Mouse (Mus musculus): ENCODE measurements around the gene Togaram2. TPM values are rescaled to one million over a fixed set of nuclear protein-coding genes. Genes with fewer than 3 reads are reported as not detected.
A peak's percentile ranks its signal among the peaks of the same experiment; 100 is the strongest.
"Not testable (repeated sequence)": the region's sequence is repeated elsewhere in the genome, so short reads cannot be mapped to it uniquely, and the experiment has no call there.

Togaram2 gene
- total RNA-seq (2021) = 1 to 10 TPM; 2.4 to 4.9 TPM
- long read RNA-seq, experiment 1, partial matches to known transcripts = 0 of 1 reads
- long read RNA-seq, experiment 1, other reads (novel, unspliced or antisense) = 1 of 1 reads
- long read RNA-seq, experiment 2 = 0 reads

DNA sequence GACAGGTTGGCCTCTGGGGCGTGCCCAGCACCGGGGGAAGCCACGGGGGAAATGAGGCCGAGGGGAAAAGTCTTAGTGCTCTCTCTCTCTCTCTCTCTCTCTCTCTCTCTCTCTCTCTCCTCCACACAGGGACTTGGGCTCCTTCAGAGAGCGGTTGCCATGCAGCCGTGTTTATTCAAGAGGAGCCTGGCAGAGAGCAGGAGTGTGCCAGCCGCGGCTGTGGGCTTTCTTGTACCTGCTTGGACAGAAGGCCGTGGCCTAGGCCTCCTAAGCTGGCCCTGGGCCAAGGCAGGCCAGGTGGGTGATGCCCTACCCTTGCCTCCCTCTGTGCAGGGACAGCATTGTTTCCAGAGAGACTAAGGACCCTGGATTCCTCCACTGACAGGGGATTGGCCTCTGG is at the start of gene Togaram2:
Gene Togaram2 (plus strand): TSS at position 170 of the 400 bp plus-strand sequence.
- no peak for DNase-seq (ENCODE audit: low spot score)

DNA sequence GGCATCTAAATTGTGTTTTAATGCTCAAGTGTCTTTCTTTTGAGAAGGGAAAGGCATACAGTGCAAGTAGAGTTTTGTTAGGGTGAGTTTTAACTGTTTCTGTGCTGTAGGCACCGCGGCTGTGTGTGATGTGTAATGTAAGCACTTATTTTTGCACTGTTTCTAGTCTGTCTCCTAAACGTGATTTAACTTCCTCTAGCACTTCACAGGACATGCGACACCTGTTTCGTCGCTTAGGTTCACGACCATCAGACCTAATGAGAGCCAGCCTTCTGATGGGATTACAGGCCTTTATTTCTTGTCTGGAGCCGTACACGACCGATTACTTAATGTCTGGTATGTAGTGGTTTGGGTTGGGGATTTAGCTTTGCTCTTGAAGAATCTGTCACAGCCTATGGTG is 41.3 kb upstream of the Togaram2 start:
- DNase-seq (ENCODE audit: low spot score) = no peak

DNA sequence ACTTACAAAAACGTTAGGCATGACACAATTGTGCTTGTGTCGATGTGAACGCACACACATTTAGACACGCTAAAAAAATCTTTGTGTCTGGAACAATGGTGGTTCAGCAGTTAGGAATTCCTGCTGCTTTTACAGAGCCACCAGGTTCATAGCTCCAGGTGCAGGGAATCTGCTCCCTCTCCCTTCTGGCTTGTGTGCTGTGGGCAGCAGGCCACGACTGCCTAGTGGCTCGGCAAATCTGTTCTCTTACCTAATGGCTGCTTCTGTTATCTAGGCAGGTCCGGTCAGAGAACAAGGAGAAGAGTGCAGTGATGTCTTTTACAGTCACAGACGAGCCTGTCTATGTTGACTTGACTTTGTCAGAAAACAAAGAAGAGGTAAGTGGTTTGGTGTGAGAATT is 39.7 kb upstream of the Togaram2 start:
- no peak for DNase-seq (ENCODE audit: low spot score)

DNA sequence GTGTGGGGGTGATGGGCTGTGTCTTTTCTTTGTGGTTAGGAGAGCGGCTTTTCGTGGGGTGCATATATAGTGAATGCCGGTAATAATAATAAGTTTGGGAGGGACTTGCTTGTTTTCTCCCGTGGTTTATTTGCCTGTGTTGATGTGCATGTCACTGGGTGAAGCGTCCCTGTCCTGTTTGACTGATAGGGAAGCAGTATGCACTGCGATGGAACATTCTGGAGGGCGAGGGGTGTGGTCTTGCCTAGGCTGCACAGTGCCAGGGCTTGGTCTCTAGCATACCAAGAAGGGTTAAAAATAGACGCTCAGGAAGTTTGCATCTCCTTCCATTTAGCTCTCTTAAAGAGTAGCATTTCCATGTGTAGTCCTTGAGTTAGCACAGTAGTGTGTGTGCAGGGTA is 36.3 kb upstream of the Togaram2 start:
- no peak for DNase-seq (ENCODE audit: low spot score)

DNA sequence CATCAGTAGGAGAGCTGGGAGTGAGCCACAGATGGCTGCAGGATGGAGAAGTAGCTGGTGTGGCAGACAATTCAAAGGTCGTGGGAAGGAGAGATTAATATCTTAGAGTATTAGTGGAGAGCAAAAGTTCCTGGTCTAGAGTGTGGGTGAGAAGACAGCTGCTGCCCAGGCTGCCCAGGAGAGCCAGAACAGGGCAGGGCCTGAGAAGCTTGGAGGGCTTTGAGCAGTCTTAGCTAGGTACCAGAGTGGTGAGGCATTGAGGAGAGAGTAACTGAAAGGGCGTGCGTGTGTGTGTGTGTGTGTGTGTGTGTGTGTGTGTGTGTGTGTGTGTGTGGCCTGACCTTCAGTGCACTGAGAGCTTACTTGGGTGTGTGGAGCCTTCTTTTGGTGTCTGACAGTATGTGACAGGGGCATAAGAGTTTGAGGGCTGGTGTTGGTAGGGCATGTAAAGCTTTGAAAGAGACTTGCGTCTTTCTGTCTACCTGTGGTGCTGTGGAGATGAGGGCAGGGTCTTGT is 35.3 kb upstream of the Togaram2 start:
- no peak for DNase-seq (ENCODE audit: low spot score)

DNA sequence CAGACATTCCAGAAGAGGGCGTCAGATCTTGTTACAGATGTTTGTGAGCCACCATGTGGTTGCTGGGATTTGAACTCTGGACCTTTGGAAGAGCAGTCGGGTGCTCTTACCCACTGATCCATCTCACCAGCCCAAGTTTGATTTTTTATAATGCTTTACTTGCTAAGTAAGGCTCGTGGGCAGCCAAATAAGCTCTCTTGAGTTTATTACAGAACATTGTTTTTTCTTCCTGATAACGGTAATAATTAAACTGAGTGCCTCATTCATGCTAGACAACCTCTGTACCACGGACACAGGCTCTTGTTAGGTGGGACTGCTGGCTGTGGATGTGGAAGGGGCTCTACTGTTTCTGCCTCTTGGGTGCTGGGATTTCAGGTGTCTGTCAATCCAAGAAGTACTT is 34.0 kb upstream of the Togaram2 start:
- not testable (repeated sequence) for DNase-seq (ENCODE audit: low spot score)

DNA sequence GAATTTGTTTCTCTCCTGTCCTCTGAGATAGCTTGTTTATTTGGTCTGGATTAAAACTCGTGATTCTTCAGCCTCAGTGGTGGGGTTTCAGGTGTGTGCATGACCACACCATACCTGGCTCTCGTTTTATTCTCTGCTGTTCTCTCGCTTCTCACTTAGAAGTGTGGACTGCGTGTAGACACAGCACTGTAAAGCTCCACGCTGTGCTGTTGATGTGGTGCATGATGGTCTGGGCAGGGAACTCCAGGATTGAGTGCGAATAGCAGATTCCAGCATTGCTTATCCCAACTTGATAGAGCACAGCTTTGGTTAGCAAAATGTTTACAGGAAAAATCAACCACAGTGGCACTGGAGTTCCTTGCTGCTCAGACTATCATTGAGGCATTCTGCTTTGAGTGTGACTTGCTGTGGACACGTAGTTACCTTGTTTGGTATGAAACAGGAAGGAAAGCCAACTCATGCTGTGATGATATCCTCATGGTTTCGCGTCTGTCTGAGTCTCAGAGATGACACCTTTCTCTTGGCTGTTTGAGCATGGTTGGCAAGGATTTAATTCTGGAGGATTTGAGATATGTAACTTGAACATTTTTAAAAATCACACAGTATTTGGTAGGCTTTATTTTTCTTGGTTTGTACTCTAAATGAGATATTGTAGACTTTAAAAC is 32.5 kb upstream of the Togaram2 start:
- no peak for DNase-seq (ENCODE audit: low spot score)

DNA sequence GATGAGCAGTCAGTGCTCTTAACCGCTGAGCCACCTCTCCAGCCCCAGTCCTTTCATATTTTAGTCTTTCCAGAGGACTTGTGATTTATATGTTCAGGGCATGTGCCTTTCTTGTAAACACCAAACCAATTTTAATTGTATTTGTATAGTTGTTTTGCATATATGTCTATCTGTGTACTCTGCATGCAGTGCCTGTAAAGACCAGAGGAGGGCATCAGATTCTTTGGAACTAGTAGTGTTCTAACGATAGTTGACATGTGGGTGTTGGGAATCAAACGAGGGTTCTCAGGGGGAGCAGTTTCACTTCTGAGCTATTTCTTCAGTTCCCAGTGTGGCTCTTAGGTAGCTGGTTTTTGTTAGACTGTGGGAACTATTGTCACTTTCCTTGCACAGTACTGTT is 30.9 kb upstream of the Togaram2 start:
- no peak for DNase-seq (ENCODE audit: low spot score)

DNA sequence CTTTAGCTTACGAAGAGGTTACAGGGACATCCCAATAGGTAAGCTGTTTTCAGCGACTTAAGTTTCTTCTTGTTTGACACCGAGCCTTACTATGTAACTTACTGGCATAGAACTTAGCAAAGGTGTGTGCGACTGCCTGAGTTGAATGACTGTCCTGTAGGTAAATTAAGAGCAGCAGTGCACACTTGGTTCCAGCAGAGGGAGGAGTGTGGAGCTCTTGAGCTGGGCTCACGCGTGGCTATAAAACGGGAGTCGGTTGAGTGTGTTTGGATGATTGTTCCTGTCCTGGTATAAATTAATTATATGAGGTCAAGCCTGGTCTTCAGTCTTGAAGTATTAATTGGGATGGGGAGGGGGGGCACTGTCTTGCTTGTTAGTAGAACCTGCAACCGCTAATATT is 23.1 kb upstream of the Togaram2 start:
- no peak for DNase-seq (ENCODE audit: low spot score)

DNA sequence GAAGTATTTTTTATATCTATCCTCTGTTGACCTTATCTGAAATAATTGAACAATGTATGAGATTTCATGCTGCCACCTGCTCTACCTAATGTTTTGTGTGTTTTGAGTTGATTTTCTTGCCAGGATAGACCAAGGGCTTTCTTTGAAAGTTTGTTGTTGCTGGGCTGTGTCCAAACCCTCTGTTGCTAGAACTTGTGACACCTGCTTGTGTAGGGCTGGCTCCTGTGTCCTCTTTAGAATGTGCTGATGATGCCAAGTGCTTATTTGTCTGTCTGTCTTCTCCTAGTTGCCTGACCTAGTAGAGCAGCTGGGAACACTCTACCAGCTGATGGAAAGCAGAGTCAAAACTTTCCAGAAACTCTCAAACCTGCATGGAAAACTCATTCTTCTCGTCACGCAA is 20.6 kb upstream of the Togaram2 start:
- DNase-seq (ENCODE audit: low spot score) = no peak

DNA sequence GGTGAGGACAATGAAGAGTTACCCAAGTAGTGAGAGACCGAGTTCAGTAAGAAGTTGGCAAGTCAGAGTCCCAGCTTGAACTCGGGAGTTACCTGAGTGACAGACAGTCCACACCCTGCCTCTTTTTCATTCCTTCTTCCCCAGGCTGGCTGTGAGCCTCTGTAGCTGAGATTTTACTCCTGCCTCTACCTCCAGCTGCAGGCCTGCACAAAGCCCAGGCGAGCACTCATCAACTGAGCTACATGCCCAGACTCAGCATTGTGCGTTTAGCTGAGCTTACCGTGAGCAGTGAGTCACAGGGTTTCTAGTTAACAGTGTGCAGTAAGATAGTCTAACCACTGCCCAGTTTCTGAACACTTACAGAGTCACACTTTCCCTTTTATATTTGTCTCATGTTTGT is 20.1 kb upstream of the Togaram2 start:
- DNase-seq (ENCODE audit: low spot score) = no peak

DNA sequence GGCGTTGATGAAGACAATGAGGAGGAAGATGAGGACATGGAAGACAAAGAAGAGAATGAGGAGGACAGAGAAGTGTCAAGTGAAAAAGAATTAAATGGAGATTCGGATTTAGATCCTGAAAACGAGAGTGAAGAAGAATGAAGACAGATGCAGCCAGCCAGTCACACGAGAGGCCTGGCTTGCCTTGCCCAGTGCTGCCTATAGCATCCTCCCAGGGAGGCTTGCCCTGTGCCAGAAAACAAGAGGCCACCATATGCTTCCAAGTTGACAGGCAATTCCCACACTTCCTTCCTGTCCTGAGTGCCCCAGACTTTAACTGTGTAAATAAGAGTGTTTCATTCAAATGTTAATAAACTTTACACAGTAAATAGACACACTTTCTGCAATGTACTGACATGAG is 15.5 kb upstream of the Togaram2 start:
- DNase-seq (ENCODE audit: low spot score) = no peak

DNA sequence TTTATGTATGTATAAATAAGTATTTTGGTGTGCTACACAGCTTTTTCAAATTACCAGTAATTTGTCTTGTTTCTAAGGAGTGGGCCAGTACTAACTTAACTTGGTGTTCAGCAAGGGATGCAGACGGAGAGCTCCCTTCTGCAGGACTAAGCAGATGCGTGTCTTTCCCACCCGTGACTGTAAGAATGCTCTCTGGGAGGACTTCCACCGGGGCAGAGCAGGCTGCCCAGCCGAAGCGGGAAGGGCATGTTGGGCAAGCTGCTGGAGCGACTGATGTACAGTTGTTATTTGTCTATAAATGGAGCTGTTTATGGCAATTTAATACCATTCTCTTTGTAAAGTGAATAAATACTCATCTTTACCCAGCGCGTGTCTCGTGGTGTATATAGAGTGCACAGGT is 14.4 kb upstream of the Togaram2 start:
- DNase-seq (ENCODE audit: low spot score) = no peak

DNA sequence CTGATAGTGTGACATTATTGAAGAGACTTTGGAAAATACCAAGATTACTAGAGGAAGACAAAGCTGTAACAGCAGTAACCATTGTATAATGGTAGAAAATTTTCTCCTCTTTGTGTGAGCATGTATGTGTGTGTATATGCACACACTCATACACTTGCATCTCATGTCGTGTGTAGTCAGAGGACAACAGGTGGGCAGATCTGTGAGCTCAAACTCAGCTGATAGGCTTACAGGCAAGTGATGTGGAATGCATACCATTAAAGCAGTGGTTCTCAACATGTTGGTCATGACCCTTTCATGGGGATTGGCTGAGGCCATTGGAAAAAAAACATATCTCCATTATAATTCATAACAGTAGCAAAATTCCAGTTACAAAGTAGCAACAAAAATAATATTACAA is 12.7 kb upstream of the Togaram2 start:
- no peak for DNase-seq (ENCODE audit: low spot score)

DNA sequence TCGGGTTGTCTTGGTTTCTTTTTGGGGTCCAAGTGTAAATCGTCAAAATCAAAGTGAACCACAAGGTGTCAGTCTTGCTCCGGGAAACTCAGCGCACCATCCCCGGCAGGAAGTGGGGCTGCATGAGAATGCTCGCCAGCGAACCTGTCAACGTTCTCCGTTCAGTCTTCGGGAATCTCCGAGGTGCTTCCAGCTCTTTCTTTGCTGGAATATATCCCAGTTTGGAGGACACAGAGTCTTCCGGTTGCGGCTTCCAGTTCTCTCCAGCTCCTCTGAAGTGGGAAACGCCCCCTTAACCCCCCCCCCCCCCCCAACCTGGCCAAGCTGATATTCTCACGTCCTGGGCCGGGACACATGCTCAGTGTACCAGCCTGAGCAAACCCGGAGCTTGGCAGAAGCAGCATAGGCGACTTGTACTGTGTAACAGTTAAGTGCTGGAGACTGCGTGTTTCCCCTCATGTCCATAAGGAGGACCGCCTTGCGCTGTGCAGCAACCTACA is 10.3 kb upstream of the Togaram2 start:
- DNase-seq (ENCODE audit: low spot score) = peak; percentile 77

DNA sequence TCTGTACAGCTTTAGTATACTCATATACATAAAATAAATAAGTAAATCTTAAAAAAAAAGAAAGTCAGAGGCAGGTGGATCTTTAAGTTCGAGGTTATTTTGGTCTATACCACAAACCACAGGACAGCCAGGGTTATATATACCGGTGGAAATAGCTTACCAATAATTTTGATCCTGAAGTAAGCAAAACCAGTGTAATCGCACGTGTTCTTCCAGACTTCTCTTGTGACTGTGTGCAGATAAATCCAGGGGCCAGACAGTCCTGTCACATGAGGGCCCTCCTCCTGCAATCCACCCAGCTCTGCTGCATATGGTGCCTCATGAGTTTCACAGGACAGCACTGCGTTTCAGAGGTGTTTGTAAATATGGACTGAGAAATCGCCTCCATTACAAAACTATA is 9.6 kb upstream of the Togaram2 start:
- no peak for DNase-seq (ENCODE audit: low spot score)

DNA sequence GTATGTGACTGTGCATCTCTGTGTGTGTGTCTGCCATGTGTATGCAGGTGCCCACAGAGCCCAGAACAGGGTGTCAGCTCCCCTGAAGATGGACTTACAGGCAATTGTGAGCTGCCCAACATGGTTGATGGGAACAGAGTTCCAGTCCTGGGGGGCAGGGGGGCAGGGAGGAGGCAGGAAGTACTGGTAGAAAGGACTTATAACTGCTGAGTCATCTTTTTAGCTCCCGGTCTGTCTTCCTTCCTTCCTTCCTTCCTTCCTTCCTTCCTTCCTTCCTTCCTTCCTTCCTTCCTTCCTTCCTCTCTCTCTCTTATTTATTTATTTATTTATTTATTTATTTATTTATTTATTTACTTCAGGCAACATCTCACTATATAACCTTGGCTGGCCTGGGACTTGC is 8.9 kb upstream of the Togaram2 start:
- no peak for DNase-seq (ENCODE audit: low spot score)

DNA sequence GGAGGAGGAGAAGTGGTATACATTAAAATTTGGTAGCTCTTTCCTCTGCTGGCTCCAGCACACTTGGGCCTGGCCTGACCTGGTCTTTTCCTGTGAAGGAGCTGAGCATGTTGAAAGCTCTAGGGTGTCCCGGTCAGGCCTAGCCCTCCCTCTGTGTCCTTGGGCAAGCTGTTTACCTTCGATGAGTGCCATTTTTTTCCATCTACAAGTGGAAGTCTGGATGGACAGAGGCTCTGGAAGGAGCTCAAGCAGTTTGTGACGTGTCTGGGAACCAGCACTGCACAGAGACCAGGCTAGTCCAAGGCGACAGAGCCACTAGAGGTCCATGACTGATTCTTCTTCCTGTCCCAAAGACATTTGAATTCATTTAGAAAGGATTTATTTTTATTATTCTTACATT is 7.9 kb upstream of the Togaram2 start:
- DNase-seq (ENCODE audit: low spot score) = no peak

DNA sequence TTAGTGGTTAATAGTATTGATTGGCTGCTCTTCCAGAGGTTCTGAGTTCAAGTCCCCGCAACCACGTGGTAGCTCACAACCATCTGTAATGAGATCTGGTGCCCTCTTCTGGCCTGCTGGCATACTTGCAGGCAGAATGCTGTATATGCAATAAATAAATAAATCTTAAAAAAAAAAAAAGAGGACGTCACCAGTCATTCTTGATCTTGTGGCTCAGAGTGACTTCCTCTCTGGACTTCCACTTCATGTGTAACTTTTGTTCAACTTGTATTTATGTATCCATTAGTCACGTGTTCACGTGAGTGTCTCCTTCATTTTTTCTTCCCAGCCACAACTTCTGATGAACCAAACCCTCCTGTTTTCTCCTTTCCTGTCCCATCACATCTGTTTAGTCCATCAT is 3.5 kb upstream of the Togaram2 start:
- DNase-seq (ENCODE audit: low spot score) = no peak

DNA sequence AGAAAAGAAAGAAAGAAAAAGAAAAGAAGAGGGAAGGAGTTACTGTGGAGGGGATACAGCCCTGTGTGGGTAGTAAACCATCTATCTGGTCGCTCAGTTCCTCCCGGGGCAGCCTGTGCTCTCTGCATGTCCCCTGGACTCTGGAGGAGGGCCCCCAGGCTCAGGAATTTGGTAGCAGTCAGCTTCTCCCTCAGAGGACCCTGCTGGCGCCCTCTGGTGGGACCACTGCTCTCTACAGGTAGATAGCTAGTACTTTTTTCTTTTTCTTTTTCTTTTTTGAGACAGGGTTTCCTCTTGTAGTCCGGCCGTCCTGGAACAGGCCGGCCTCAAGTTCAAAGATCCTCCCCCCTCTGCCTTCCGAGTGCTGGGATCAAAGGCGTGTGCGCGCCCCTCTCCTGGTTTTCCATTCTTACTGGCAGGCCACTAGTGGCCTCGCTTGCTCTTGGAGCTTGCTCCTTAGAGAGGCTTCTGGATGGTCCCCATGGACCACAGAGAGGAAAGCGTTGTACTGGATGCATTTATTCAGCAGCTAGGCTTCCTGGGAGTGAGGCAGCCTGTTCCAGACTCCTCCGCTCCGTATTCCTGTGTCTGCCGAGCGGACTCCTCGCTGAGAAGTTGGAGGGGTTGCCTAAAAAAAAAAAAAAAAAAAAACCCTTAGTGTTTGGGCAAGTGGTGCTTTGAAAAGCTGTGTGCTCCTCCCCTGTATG is 1.1 kb upstream of the Togaram2 start:
- peak; percentile 37 for DNase-seq (ENCODE audit: low spot score)

DNA sequence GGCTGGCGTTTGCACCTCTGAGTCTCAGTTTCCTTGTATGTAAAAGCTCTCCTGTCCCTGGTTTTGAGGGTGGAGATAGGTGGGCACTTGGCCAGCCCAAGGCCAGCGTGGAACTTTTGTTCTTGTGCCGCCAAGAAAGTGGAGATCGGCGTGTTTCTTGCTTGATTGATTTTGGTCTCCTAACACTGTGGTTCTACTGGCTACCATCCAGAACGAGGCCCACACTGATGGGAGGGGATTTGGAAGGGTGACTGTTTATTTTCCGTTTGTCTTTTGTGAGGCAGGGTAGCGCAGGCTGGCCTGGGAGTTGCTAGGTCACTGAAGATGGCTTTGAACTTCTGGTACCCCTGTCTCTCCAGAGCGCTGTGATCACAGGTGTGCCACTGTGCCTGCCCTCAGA is 875 bp downstream of the Togaram2 start:
- DNase-seq (ENCODE audit: low spot score) = no peak

DNA sequence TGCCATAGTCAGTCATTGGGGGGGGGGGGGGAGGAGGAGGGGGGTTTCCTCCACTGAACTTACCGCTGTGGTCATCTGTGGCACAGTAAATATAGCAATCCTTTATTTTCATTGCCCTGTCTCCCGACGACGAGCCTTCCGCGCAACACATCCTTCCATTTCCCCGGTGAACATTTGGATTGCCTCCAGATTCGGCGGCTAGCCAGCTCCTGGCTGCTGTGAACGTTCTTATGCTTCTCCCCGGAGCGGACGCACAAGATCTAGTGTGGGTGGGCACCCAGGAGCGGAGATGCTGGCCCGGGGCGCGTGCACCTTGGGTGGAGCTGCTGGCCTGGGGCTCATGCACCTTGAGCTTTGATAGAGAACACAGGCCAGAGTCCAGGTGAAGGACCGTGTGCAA is 1.8 kb downstream of the Togaram2 start:
- DNase-seq (ENCODE audit: low spot score) = no peak

DNA sequence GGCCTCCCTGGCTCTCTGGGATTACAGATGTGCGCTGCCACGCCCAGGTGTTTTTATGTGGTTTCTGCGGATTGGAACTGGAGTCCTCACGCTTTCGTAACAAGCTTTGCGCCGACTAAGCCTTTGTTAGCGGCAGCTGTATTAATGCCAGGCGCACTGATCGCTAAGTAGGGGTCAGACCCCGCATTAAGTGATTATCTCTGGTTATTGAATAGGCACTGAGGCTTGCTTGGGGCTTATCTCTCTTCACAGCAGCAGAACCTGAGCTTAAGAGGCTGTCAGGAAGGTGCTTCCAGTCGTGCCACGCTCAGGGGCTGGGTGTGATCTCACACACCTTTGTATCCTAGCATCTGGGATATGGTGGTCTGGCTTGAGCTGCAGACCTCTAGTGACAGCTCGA is 8.6 kb downstream of the Togaram2 start:
- no peak for DNase-seq (ENCODE audit: low spot score)
